16 mouse cellular contexts compared by ENCODE assay signal in the genomic region with DNA sequence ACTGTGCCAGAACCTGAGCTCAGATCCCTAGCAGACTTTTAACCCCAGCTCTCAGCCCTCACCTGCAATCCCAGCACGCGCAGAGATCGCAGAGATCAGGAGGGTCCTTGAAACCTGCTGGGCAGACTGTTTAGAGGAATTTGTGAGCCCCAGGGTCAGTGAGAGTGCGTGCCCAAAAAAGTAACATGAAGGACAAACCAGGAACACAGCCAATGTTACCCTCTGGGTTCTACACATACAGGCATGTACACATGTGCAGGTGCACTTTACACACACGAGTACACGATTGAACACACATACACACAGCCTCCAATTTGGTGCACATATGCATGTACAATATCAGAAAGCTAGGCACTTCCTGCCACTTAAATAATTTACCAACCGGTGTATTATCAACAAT.
DNase-seq lines count a peak whose midpoint lies in the region; ATAC-seq and TF ChIP-seq lines count a peak whose summit lies in the region.
"Had no signal": no experiment of that assay in that cellular context is flagged by ENCODE, and none has a peak within 500 bp of the region (broad histone marks: within the 10 kb centered on the region; RNA-seq: fewer than 3 reads in every experiment).

No protein-coding gene starts in this region.

- no peaks in the 10 kb centered on the region; the same call in 1 of the 2 replicates for H3K9me3 ChIP-seq in midbrain, embryonic 13.5 days
- no peaks in the 10 kb centered on the region for H3K9me3 ChIP-seq in neural tube, embryonic 15.5 days (replicated peaks)
- H3K9me3 ChIP-seq: embryonic facial prominence, embryonic 10.5 days; heart, embryonic 13.5 days; limb, embryonic 13.5 days; liver, embryonic 15.5 days had no signal

- WGBS in cerebellum, adult 2 months = 56% methylated on average over 7 of the region's 7 CpGs
- whole genome bisulfite sequencing in midbrain, embryonic 13.5 days = 38% methylated on average over 7 of the region's 7 CpGs
- 30% methylated on average over 7 of the region's 7 CpGs for WGBS in neural tube, embryonic 15.5 days

- no peaks in the 10 kb centered on the region for H3K36me3 ChIP-seq in testis, adult 2 months (ENCODE audit: control insufficient read depth, insufficient read depth, low read length)
- no peaks in the 10 kb centered on the region for H3K36me3 ChIP-seq in midbrain, embryonic 13.5 days
- no peaks in the 10 kb centered on the region for H3K36me3 ChIP-seq in neural tube, embryonic 15.5 days
- H3K36me3 ChIP-seq: embryonic facial prominence, embryonic 10.5 days; heart, embryonic 13.5 days; limb, embryonic 13.5 days; liver, embryonic 15.5 days had no signal

- no peak for TF ChIP-seq CTCF in cerebellum, adult 2 months (IDR thresholded peaks at IDR 0.05; ENCODE audit: borderline replicate concordance, insufficient read depth, low read depth, low read length)
- no peak for TF ChIP-seq CTCF in testis, adult 2 months (IDR thresholded peaks at IDR 0.05; ENCODE audit: control insufficient read depth, insufficient read depth, insufficient replicate concordance, low read depth, low read length)

- peaks cover 12% of the 10 kb centered on the region for H3K4me1 ChIP-seq in cerebellum, adult 2 months (ENCODE audit: control insufficient read depth, insufficient read depth, low read length)
- H3K4me1 ChIP-seq in testis, adult 2 months (ENCODE audit: control insufficient read depth, insufficient read depth, low read length) = no peaks in the 10 kb centered on the region
- H3K4me1 ChIP-seq in midbrain, embryonic 13.5 days (replicated peaks) = peaks cover 14% of the 10 kb centered on the region
- H3K4me1 ChIP-seq in neural tube, embryonic 15.5 days = peaks cover 19% of the 10 kb centered on the region
- H3K4me1 ChIP-seq: liver, embryonic 15.5 days had no signal

- TF ChIP-seq POLR2A in cerebellum, adult 2 months (IDR thresholded peaks at IDR 0.05; ENCODE audit: borderline replicate concordance, insufficient read depth, low read length) = no peak
- TF ChIP-seq POLR2A in testis, adult 2 months (IDR thresholded peaks at IDR 0.05; ENCODE audit: control insufficient read depth, low read depth, low read length) = no peak

- peak; percentile 38 to 46 for DNase-seq in cerebellum, adult 2 months
- no peak for DNase-seq in cerebellum, adult 11 months
- no peak for DNase-seq in testis, postnatal 10 days (ENCODE audit: low spot score)
- DNase-seq in spleen, adult 12 weeks (ENCODE audit: low spot score) = no peak
- DNase-seq in urinary bladder, postnatal 4 days (ENCODE audit: low spot score in 2 of 2) = no peak
- DNase-seq: heart, postnatal 4 days; kidney, adult 18-20 months; kidney, postnatal 36 days; thymus, adult 2 months had no signal

- peak overlapping the region; percentile 8; the same call in 1 of the 2 replicates for H3K27ac ChIP-seq in cerebellum, adult 2 months (ENCODE audit: insufficient read depth, low read length)
- H3K27ac ChIP-seq in testis, adult 2 months (ENCODE audit: control insufficient read depth, insufficient read depth, low read depth, low read length) = no peak overlapping the region
- H3K27ac ChIP-seq in midbrain, embryonic 13.5 days = peak overlapping the region; percentile 20
- H3K27ac ChIP-seq in neural tube, embryonic 15.5 days (replicated peaks) = peak overlapping the region; percentile 77
- H3K27ac ChIP-seq: embryonic facial prominence, embryonic 10.5 days; heart, embryonic 13.5 days; limb, embryonic 13.5 days; liver, embryonic 15.5 days had no signal

- H3K4me3 ChIP-seq in cerebellum, adult 2 months (replicated peaks; ENCODE audit: insufficient read depth, low read depth, low read length) = no peak overlapping the region
- H3K4me3 ChIP-seq in testis, adult 2 months (ENCODE audit: control insufficient read depth, low read depth, low read length) = peak overlapping the region; percentile 31
- H3K4me3 ChIP-seq in midbrain, embryonic 13.5 days (replicated peaks) = no peak overlapping the region
- H3K4me3 ChIP-seq in neural tube, embryonic 15.5 days (replicated peaks) = no peak overlapping the region
- H3K4me3 ChIP-seq: embryonic facial prominence, embryonic 10.5 days; heart, embryonic 13.5 days; limb, embryonic 13.5 days; liver, embryonic 15.5 days had no signal

- no peaks in the 10 kb centered on the region for H3K27me3 ChIP-seq in cerebellum, adult 2 months (ENCODE audit: control insufficient read depth, insufficient read depth, low read length)
- H3K27me3 ChIP-seq in testis, adult 2 months (ENCODE audit: control insufficient read depth, insufficient read depth, low read length) = no peaks in the 10 kb centered on the region
- H3K27me3 ChIP-seq in midbrain, embryonic 13.5 days = no peaks in the 10 kb centered on the region
- no peaks in the 10 kb centered on the region for H3K27me3 ChIP-seq in neural tube, embryonic 15.5 days (replicated peaks)
- H3K27me3 ChIP-seq: heart, embryonic 13.5 days; limb, embryonic 13.5 days; liver, embryonic 15.5 days had no signal

- H3K9ac ChIP-seq in midbrain, embryonic 13.5 days (replicated peaks) = no peak overlapping the region
- no peak overlapping the region for H3K9ac ChIP-seq in neural tube, embryonic 15.5 days (replicated peaks)
- H3K9ac ChIP-seq: heart, embryonic 13.5 days; limb, embryonic 13.5 days; liver, embryonic 15.5 days had no signal

- no peak for ATAC-seq in midbrain, embryonic 13.5 days
- no peak for ATAC-seq in neural tube, embryonic 15.5 days (ENCODE audit: low FRiP score)

- H3K4me2 ChIP-seq in midbrain, embryonic 13.5 days (replicated peaks) = no peak overlapping the region
- H3K4me2 ChIP-seq in neural tube, embryonic 15.5 days = no peak overlapping the region
- H3K4me2 ChIP-seq: limb, embryonic 13.5 days; liver, embryonic 15.5 days had no signal

Comparison
In these comparisons a context has a peak if more than half of its experiments do, and no peak if none do; other contexts are left out.
1. DNase-seq: peak in cerebellum, adult 2 months (2 of 2); none in cerebellum, adult 11 months (single experiment), testis, postnatal 10 days (single experiment), spleen, adult 12 weeks (single experiment) and urinary bladder, postnatal 4 days (0 of 2).